Mouse (Mus musculus): ENCODE measurements around the gene Mn1. TPM values are rescaled to one million over a fixed set of nuclear protein-coding genes. Genes with fewer than 3 reads are reported as not detected.

The Mn1 gene
- total and polyA plus RNA-seq, 3 experiments, result 5.5 to 23.9 (median 18.7) TPM

GRCm38 (mm10) chr5:111449700-111450099, 32.5 kb downstream of the Mn1 start:
- WGBS, result 61% methylated on average over 8 of the region's 8 CpGs
- H3K36me3 ChIP-seq (ENCODE audit: control insufficient read depth, insufficient read depth, low read length), result no peaks in the 10 kb centered on the region
- H3K27ac ChIP-seq, result no peak overlapping the region
- intact Hi-C loops (cut with DNase I), result no loop called here
- H3K4me1 ChIP-seq (ENCODE audit: control insufficient read depth, insufficient read depth, low read length), result peaks cover 2% of the 10 kb centered on the region
- no peak for DNase-seq
- TF ChIP-seq CTCF (IDR thresholded peaks at IDR 0.05) (no peak), POLR2A (IDR thresholded peaks at IDR 0.05; ENCODE audit: insufficient read depth, low read depth, low read length) (no peak), EP300 (IDR thresholded peaks at IDR 0.05; ENCODE audit: insufficient read depth, low read depth, low read length) (no peak)
- H3K27me3 ChIP-seq (ENCODE audit: control insufficient read depth, insufficient read depth, low read length), result no peaks in the 10 kb centered on the region
- H3K9ac ChIP-seq (ENCODE audit: low read depth, low read length), result no peak overlapping the region
- H3K4me3 ChIP-seq, result no peak overlapping the region
- no peaks in the 10 kb centered on the region for H3K79me2 ChIP-seq (replicated peaks; ENCODE audit: control insufficient read depth, insufficient read depth, low read length)

GRCm38 (mm10) chr5:111454240-111454639, 37.1 kb downstream of the Mn1 start:
- intact Hi-C loops (cut with DNase I), result no loop called here
- 68% methylated on average over 5 of the region's 5 CpGs for WGBS
- H3K4me3 ChIP-seq, result no peak overlapping the region
- no peak overlapping the region for H3K27ac ChIP-seq
- H3K4me1 ChIP-seq (ENCODE audit: control insufficient read depth, insufficient read depth, low read length), result no peaks in the 10 kb centered on the region
- H3K9ac ChIP-seq (ENCODE audit: low read depth, low read length), result no peak overlapping the region
- TF ChIP-seq CTCF (IDR thresholded peaks at IDR 0.05) (no peak), EP300 (IDR thresholded peaks at IDR 0.05; ENCODE audit: insufficient read depth, low read depth, low read length) (no peak), POLR2A (IDR thresholded peaks at IDR 0.05; ENCODE audit: insufficient read depth, low read depth, low read length) (no peak)
- no peaks in the 10 kb centered on the region for H3K27me3 ChIP-seq (ENCODE audit: control insufficient read depth, insufficient read depth, low read length)
- no peaks in the 10 kb centered on the region for H3K36me3 ChIP-seq (ENCODE audit: control insufficient read depth, insufficient read depth, low read length)
- no peak for DNase-seq
- no peaks in the 10 kb centered on the region for H3K79me2 ChIP-seq (replicated peaks; ENCODE audit: control insufficient read depth, insufficient read depth, low read length)

GRCm38 (mm10) chr5:111454876-111455275, 37.7 kb downstream of the Mn1 start:
- H3K27me3 ChIP-seq (ENCODE audit: control insufficient read depth, insufficient read depth, low read length), result no peaks in the 10 kb centered on the region
- WGBS, result 91% methylated on average over 6 of the region's 6 CpGs
- no peak for DNase-seq
- no peak overlapping the region for H3K9ac ChIP-seq (ENCODE audit: low read depth, low read length)
- no peak overlapping the region for H3K27ac ChIP-seq
- H3K4me3 ChIP-seq, result no peak overlapping the region
- no peaks in the 10 kb centered on the region for H3K36me3 ChIP-seq (ENCODE audit: control insufficient read depth, insufficient read depth, low read length)
- no peaks in the 10 kb centered on the region for H3K79me2 ChIP-seq (replicated peaks; ENCODE audit: control insufficient read depth, insufficient read depth, low read length)
- H3K4me1 ChIP-seq (ENCODE audit: control insufficient read depth, insufficient read depth, low read length), result no peaks in the 10 kb centered on the region
- intact Hi-C loops (cut with DNase I), result no loop called here
- no peak for TF ChIP-seq CTCF (IDR thresholded peaks at IDR 0.05)
- TF ChIP-seq POLR2A (IDR thresholded peaks at IDR 0.05; ENCODE audit: insufficient read depth, low read depth, low read length), result no peak
- TF ChIP-seq EP300 (IDR thresholded peaks at IDR 0.05; ENCODE audit: insufficient read depth, low read depth, low read length), result no peak

- no peak overlapping the region for H3K9ac ChIP-seq (ENCODE audit: low read depth, low read length)
- DNase-seq, result no peak
- 94% methylated on average over 6 of the region's 6 CpGs for WGBS
- H3K4me1 ChIP-seq (ENCODE audit: control insufficient read depth, insufficient read depth, low read length), result no peaks in the 10 kb centered on the region
- intact Hi-C loops (cut with DNase I), result no loop called here
- H3K36me3 ChIP-seq (ENCODE audit: control insufficient read depth, insufficient read depth, low read length), result no peaks in the 10 kb centered on the region
- no peaks in the 10 kb centered on the region for H3K27me3 ChIP-seq (ENCODE audit: control insufficient read depth, insufficient read depth, low read length)
- no peak overlapping the region for H3K4me3 ChIP-seq
- no peak overlapping the region for H3K27ac ChIP-seq
- no peaks in the 10 kb centered on the region for H3K79me2 ChIP-seq (replicated peaks; ENCODE audit: control insufficient read depth, insufficient read depth, low read length)
- TF ChIP-seq CTCF (IDR thresholded peaks at IDR 0.05), result no peak
- no peak for TF ChIP-seq EP300 (IDR thresholded peaks at IDR 0.05; ENCODE audit: insufficient read depth, low read depth, low read length)
- no peak for TF ChIP-seq POLR2A (IDR thresholded peaks at IDR 0.05; ENCODE audit: insufficient read depth, low read depth, low read length)
Measured at GRCm38 (mm10) chr5:111458675-111459074, 41.5 kb downstream of the Mn1 start.

GRCm38 (mm10) chr5:111465811-111466299, 48.7 kb downstream of the Mn1 start:
- Histone ChIP-seq H3K27me3 (ENCODE audit: control insufficient read depth, insufficient read depth, low read length) (no peaks in the 10 kb centered on the region), H3K4me1 (ENCODE audit: control insufficient read depth, insufficient read depth, low read length) (peaks cover 8% of the 10 kb centered on the region; the same call in 1 of the 2 replicates), H3K27ac (peak overlapping the region; percentile 75), H3K79me2 (replicated peaks; ENCODE audit: control insufficient read depth, insufficient read depth, low read length) (no peaks in the 10 kb centered on the region), H3K4me3 (no peak overlapping the region), H3K36me3 (ENCODE audit: control insufficient read depth, insufficient read depth, low read length) (no peaks in the 10 kb centered on the region), H3K9ac (ENCODE audit: low read depth, low read length) (no peak overlapping the region)
- DNase-seq, result peak; percentile 75 to 83
- TF ChIP-seq CTCF (IDR thresholded peaks at IDR 0.05) (peak; percentile 59), EP300 (IDR thresholded peaks at IDR 0.05; ENCODE audit: insufficient read depth, low read depth, low read length) (peak; percentile 78; the same call in 1 of the 2 replicates), POLR2A (IDR thresholded peaks at IDR 0.05; ENCODE audit: insufficient read depth, low read depth, low read length) (peak; percentile 69)
- 43% methylated on average over 11 of the region's 11 CpGs for WGBS
- intact Hi-C loops (cut with DNase I), result loop anchor here (1.0 to 5.0 kb wide), 4 partner anchors 34 to 216 kb away; partner anchors contain the start of gene Mn1

GRCm38 (mm10) chr5:111466429-111466828, 49.3 kb downstream of the Mn1 start:
- intact Hi-C loops (cut with DNase I), result loop anchor here (1.0 to 5.0 kb wide), 4 partner anchors 34 to 216 kb away; partner anchors contain the start of gene Mn1
- Histone ChIP-seq H3K4me1 (ENCODE audit: control insufficient read depth, insufficient read depth, low read length) (peaks cover 8% of the 10 kb centered on the region; the same call in 1 of the 2 replicates), H3K79me2 (replicated peaks; ENCODE audit: control insufficient read depth, insufficient read depth, low read length) (no peaks in the 10 kb centered on the region), H3K9ac (ENCODE audit: low read depth, low read length) (no peak overlapping the region), H3K27me3 (ENCODE audit: control insufficient read depth, insufficient read depth, low read length) (no peaks in the 10 kb centered on the region), H3K27ac (peak overlapping the region; percentile 75), H3K4me3 (no peak overlapping the region), H3K36me3 (ENCODE audit: control insufficient read depth, insufficient read depth, low read length) (no peaks in the 10 kb centered on the region)
- TF ChIP-seq CTCF (IDR thresholded peaks at IDR 0.05) (no peak), POLR2A (IDR thresholded peaks at IDR 0.05; ENCODE audit: insufficient read depth, low read depth, low read length) (no peak)
- WGBS, result 36% methylated on average over 9 of the region's 9 CpGs
- DNase-seq, result peak; percentile 50

Data from heart, adult 2 months (tissue).